Mouse (Mus musculus) adrenal gland, adult (tissue): ENCODE results near the gene Col11a2.

Experiments used
- DNase-seq, 2 experiments: peaks; one replicate each; pipeline ENCODE4 v3.0.0; 2022 to 2023; ENCODE audit warnings: low spot score in 1 of 2; ENCODE audit not compliant: inconsistent age in 2 of 2

Col11a2 gene

GRCm38 (mm10) chr17:34047404-34048050 is 8.3 kb downstream of the Col11a2 start:
- DNase-seq: no peak

GRCm38 (mm10) chr17:34057224-34057623 is 18.0 kb downstream of the Col11a2 start:
- DNase-seq: no peak

GRCm38 (mm10) chr17:34068864-34069263 is 29.6 kb downstream of the Col11a2 start:
- DNase-seq: no peak

- DNase-seq: no peak
These were observed 32.9 kb downstream of the Col11a2 start for GRCm38 (mm10) chr17:34072091-34072490.

DNA sequence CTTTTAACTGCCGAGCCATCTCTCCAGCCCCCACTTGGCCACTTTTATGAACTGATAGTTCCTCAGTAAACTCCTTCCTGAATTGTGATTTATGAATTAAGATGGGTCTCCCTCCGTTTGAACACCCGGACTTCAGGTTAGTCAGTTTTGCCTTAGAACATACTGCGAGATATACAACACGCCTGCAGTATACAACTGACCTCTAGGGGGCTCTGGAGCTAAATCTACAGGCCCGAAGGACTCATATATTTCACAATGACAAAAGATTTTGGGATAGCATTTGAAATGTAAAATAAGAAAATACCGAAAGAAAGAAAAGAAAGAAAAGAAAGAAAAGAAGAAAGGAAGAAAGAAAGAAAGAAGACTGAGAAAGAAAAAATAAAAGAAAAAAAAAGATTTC is 36.0 kb downstream of the Col11a2 start:
- DNase-seq: peak; percentile 55 to 86

- DNase-seq: peak; percentile 63 to 92
These were observed 38.3 kb downstream of the Col11a2 start for GRCm38 (mm10) chr17:34077549-34077948.

DNA sequence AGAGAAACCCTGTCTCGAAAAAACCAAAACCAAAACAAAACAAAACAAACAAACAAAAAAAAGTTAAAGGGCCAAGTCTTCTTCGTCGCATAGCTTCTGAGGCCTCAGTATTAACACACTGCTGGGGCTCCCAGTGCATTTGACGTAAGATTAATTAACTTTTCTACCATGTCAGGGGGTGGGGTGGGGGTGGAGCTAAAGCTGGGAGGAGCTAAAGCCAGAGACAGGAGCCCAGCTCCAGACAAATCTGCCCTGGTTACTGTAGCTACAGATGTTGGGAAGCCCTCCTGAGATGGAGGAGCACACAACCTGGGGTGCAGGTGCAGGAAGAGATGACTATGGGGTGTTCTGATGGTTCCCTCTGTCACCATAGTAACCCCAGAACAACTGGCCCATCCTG is 38.9 kb downstream of the Col11a2 start:
- no peak for DNase-seq

- DNase-seq: no peak
These were observed 39.8 kb downstream of the Col11a2 start for GRCm38 (mm10) chr17:34079002-34079401.

DNA sequence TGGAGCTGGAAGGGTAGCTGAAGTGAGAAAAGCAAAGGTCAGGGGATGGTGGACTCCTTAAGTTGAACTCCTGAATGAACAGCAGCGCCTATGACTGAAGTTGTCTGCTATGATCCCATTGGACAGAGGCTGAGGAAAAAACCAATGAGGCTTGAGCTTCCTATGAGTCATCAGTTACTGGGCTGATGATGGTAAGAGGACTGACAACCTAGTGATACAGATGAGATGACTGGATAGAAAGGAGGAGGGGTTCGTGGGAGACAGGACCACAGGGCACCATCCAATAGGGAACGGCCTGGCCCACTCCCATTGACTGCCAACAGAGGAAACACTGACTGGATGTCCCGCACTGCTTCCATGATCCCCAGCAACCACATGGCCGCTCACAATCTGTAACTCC is 40.4 kb downstream of the Col11a2 start:
- peak in 1 of 2 experiments; percentile 75 for DNase-seq

GRCm38 (mm10) chr17:34083104-34083503 is 43.9 kb downstream of the Col11a2 start:
- DNase-seq: no peak

DNA sequence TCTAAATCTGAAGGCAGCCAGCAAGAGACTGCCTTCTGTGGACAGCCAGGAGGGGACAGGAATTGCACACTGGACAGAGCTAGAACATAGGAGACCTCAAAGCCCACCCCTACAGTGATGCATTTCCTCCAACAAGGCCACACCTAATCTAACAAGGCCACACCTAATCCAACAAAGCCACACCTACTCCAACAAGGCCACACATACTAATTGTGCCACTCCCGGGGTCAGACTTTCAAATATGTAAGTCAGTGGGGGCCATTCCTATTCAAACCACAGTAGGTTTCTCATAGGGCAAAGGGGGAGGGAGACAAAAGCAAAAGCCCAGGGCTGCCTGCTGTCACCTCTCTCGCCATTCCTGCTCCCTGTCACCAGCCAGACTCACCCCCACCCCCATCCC is 48.1 kb downstream of the Col11a2 start:
- no peak for DNase-seq

- no peak for DNase-seq
These were observed 48.9 kb downstream of the Col11a2 start for GRCm38 (mm10) chr17:34088124-34088523.

DNA sequence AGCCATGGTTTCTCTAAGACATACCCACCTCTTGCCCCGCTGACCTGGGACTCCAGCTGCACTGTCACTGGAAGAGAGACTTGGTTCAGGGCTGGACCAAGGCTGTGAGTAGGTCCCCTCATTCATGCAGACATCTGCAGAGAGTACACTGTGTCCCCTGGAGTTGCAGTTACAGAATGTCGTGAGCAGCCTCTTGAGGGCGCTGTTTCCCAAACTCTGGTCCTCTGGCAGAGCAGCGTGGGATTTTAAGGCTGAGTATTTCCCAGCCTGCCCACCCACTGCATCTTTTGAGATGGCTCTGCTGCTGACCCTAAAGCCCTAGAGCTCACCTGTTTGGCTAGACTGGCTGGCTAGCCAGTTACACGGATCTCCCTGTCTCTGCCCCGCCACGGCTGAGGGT is 51.7 kb downstream of the Col11a2 start:
- DNase-seq: peak; percentile 34 to 70

DNA sequence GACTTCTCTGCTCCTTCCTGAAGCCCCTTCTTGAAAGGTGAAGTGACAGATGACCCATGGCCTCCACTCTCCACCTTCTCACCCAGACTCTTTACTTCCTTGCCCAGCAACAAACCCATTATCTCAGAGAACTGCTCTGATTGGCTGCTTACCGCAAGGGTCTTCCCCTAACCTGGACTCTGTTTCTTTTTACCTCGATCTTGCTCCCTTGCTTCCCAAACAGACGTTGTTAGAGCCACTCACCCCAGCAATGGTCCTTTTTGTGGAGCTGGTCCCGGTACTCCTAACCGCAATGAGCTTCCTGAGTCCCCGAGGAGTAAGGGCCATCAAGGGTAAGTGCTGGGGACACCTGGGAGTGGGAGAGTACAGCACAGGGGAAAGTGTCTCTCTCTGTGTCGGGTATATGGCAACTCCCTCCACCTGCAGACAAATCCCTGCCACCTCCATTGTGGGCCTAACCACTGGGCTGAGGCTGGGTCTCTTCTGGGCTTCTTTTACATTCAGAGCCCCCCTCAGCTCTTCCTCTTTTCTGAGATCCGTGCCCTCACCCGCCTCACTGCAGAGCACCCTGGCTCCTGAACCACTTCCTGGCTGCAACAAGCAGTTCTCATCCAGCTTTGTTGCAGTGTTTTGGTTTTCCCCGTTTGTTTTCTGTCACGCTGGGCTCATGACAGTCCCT is 53.1 kb downstream of the Col11a2 start, which contains the start of gene H2-Oa:
Gene H2-Oa (plus strand): TSS at position 144 of the 679 bp plus-strand sequence.
- no peak for DNase-seq

GRCm38 (mm10) chr17:34093199-34093874 is 54.1 kb downstream of the Col11a2 start:
- DNase-seq: no peak

- no peak for DNase-seq
These were observed 55.2 kb downstream of the Col11a2 start for GRCm38 (mm10) chr17:34094283-34095035.

GRCm38 (mm10) chr17:34096497-34097010 is 57.3 kb downstream of the Col11a2 start:
- peak; percentile 46 to 83 for DNase-seq

DNA sequence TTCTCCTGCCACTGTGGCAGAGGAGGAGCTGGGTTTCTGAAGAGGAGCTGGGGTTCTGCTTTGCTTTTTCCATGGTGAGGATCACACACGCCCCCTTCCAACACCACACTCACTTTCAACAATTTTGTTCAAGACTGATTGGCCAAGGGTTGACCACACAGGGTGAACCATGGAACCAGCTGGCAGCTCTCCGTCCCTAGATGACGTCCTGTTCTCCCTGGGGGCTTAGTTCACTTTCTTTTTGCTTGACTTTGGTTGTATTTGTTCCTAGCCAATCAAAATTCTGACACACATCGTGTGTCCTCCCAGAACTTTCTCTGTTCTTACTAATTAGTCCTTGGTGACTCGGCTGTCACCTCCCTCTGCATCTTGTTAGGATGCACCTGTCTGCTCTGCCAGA is 58.0 kb downstream of the Col11a2 start:
- DNase-seq: peak in 1 of 2 experiments; percentile 31

- DNase-seq: peak in 1 of 2 experiments; percentile 61
These were observed 59.7 kb downstream of the Col11a2 start for GRCm38 (mm10) chr17:34098709-34099479.

GRCm38 (mm10) chr17:34099531-34099930 is 60.3 kb downstream of the Col11a2 start:
- DNase-seq: no peak
